Mouse (Mus musculus) adrenal gland, adult 2 months (tissue): Measurements from ENCODE around the gene Satl1. TPM values are rescaled to one million over a fixed set of nuclear protein-coding genes. Genes with fewer than 3 reads are reported as not detected.
"Not testable (repeated sequence)": the region's sequence is repeated elsewhere in the genome, so short reads cannot be mapped to it uniquely, and the experiment has no call there.

Source experiments
- DNase-seq: peaks from one replicate; pipeline ENCODE4 v3.0.0; 2021
- long read RNA-seq: library from polyadenylated mRNA; stranded (forward); transcript quantifications from one replicate; pipeline ENCODE4 v2.0.0, GENCODE M21; 2021
- polyA plus RNA-seq: library from polyadenylated mRNA; depleted of rRNA; stranded (reverse); fragments of >200 nt; gene quantifications from 2 replicates; pipeline ENCODE4 v1.2.3, GENCODE M21; 2012; rRNA removed
- total RNA-seq, 2 experiments: library from RNA; stranded (reverse); gene quantifications; 2 replicates each; pipeline ENCODE4 v1.2.3; 2021

The Satl1 gene
- not detected for total RNA-seq
- polyA plus RNA-seq = not detected in 2 replicates
- long read RNA-seq = 0 reads

DNA sequence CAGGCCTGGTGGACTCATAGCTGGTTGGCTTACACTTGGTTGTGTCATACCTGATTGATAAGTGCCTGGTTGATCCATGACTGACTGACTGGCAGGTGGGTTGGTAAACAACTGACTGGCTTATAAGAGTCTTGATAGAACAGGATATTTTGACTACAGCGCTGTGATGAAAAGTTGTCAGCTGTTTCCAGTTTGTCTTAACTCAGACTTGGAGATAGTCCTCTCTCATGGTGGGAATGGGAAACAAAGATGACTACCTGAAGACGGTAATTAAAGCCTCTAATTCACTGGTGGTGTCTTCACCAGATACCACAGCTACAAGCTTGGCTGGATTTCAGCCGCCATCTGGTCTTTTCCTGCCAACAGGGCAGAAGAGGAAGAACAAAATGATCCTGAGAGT is at the start of gene Satl1:
Gene Satl1, minus strand, starts transcription at position 101 of the 400 bp plus-strand sequence.
- DNase-seq = no peak

DNA sequence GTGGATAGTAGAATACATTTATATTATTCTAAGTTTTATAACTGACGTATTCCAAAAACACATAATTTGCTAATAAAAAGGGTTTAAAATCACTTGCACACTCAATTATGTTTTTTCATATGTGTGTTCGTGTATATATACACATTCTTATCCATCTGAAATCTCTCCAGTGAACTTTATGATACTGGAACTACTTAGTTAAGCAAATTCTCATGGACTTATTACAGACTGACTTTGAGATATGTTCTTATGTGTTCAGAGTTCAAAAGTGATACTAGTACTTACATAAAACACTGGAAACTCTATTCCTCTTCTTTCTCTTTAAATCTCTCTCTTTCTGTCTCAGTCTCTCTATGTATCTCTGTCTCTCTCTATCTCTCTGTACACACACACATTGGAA is 31.5 kb upstream of the Satl1 start:
- DNase-seq = no peak

DNA sequence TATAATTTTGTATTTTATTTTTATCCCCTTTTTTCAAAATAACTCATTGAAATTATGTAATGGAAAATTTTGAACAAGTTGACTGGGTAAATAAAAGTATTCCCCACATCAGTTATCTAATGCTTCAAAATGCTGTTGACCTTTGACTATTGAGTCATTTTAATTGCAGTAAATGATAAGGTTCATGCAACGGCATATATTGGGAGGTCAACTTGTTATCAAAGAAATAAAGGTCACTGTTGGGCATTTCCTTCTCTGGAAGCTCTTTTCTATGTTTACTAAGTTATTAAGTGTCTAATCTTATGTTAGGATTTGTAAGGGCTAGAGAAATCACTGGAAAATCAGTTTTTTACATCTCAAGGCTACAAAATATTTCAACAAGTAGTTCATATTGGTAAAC is 31.0 kb upstream of the Satl1 start:
- DNase-seq = no peak

DNA sequence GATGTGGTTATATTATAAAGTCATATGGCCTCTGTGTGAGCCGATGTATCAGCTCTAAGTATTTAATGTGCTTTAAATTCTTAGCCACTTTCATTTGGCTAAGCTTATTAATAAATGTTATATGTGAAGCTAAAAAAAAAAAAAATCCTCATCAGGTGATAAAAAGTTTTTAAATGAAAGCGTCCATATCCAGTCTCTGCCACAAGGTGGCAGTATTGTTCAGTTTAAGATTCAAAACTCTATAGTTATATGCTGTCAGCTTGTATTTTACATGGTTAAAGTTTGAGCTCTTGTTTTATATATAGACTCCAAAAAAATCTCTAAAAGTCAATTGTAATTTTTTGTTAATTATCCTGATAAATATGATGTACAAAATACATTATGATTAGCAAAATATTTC is 16.4 kb upstream of the Satl1 start:
- DNase-seq = not testable (repeated sequence)

DNA sequence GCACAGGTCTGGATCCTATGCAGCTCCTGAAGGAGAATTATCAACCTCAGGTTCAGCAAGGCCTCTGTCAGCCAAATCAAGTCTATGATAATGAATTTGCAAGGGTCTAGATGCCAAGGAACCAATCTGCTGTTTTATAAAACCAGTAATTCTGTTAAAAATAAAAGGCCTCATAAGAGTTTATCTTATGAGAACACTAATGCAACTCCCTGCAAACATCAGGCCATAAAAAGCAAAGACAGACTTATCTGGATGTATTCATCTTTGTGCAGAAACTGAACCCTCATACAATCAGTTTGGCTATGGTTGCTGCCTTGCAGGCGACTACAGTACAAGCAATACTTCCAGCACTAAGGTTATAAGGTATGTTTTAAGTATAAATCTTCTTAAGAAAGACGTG is 5.7 kb upstream of the Satl1 start:
- no peak for DNase-seq

DNA sequence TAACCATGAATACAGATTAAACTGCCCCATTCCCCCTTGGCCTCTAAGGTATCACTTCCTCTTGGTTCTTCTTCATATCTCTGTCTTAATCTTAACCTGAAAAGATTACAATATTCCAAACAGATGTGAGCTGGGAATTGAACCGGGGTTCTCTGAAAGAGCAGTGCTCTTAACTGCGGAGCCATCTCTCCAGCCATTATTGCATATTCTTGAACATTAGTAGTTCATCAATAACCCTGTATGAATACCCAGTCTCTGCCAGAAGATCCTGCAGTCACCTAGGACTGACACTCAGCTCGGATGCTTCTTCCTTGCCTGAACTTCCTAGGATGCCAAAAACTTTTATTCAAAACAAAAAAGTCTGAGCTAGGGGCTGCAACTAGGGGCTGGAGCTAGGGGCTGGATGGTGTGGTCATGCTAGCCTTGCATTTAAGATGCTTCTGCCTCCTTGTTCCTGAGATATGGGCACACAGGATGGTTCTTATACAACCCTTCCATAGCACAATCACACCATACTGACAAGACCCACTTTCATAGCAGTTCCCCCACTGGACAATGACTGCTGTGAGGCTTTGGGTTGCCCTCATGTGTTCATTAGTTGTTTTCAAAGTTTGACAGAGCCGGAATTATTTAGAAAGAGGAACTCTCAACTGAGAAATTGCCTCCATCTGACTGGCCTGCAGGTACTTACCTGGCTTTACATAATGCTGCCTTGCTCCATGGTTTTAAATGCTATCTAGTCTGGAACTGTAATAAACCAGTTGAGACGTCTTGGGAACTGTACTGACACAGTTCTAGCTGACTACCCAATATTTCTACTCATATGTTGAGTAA is 35.8 kb downstream of the Satl1 start:
- DNase-seq = peak; percentile 19

DNA sequence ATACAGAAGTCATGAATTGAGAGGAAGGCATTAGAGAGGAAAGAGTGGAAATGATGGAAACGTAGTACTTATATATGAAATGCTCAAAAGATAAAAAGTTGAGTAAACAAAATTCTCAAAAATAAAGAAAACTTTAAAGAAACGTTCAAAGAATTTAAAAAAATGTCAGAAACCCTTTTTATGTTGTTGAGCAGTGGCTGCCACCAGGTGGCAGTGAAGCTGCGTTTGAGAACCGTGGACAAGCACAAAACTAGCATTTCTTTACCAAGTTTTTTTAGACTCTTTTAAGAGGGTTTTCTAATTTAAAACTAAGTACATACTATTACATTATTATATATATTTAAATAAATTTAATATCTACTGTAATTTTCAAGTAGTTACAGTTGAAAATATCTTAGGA is 38.2 kb downstream of the Satl1 start:
- DNase-seq = no peak

DNA sequence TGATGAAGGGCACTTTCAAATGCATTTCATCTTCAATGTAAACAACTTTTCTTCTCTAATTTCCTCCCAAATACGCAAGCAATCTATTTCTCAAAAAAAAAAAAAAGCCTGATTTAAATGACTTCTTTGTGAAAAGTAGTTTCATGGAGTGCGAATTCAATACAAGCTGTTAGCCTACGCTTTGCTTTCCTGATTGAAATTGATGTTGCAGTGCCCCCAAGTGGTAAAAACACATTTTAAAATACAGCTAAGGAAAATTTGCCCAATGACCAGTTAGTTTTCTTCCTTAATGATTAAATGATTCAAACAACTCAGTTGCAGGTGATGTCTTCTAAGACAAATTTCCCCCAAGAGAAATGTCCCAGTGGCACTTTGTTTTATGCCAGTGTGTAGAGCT is 58.2 kb downstream of the Satl1 start:
- DNase-seq = no peak

DNA sequence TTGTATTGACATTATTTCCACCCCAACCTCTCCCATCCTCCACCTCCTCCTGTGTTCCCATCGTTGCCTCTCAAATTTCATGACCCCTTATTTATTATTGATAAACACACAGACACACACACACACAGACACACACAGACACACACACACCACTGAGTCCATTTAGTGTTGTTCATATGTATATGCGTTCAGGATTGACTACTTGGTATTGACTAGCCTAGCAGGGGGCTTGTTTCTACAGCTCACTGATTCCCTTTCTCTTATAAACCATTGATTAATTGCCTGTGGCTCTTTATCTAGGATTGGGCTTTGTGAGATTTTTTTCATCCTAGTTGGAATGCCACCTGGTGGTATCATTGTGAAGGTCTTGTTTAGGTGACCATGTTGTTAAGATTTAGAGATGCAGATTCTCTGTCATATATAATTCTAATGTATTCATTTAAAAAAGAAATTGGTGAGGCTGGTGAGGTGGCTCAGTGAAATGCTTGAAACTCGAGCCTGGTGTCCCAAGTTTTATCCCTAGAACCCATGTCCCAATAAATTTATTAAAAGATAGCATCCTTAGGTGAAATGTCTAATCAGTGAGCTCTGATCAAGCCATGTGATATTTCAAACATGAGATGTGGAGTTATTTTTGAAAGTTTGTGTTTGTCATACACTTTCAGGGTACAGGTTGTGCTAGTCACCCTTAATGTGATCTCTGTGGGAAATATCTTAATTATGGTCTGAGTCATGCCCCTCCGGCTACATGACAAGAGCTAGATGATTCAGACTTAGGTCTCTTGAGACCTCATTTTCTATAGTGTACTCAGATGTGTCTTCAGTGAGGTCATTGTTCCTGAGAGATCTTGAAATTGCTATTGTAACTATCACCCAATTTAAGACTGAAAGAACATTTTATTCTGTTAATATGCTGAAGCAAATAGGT is 58.8 kb downstream of the Satl1 start:
- no peak for DNase-seq

DNA sequence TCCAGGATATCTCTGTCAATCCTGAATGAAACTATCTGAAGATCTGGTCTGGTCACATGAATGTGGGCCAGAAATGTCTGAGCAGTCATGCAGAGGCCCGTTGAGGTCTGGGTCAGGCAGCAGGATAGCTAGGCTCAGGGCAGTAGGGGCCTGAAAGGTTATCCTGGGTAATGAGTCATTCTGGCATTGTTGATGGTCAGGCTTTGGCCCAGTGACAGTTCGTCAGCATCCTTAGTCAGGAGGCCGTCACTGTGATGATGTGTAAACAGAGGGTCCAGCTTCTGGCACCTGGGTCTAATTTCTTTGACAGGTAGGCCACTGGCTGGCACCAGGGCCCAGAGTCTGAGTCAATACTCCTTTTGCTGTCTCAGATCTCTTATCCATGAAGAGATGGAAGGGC is 67.1 kb downstream of the Satl1 start:
- peak; percentile 63 for DNase-seq

Other genes with a start within 250 kb of the Satl1 start
- gene 4933403O08Rik, start 167.7 kb downstream of the Satl1 start, total RNA-seq = 1 to 10 TPM; 1.9 to 2.0 TPM
- gene 4933403O08Rik, start 167.7 kb downstream of the Satl1 start, polyA plus RNA-seq = not detected in 2 replicates
- 10 to 100 TPM; 46.1 to 46.4 TPM for gene Apool, start 95.4 kb downstream of the Satl1 start, total RNA-seq
- gene Apool, start 95.4 kb downstream of the Satl1 start, polyA plus RNA-seq = 0.76 and 1.2 TPM in 2 replicates
- gene 2010106E10Rik, start 88.5 kb upstream of the Satl1 start, total RNA-seq = not detected
- not detected in 2 replicates for gene 2010106E10Rik, start 88.5 kb upstream of the Satl1 start, polyA plus RNA-seq
- gene Zfp711, start 193.7 kb upstream of the Satl1 start, total RNA-seq = under 1 TPM; 0.17 TPM
- 0.04 TPM in 2 replicates for gene Zfp711, start 193.7 kb upstream of the Satl1 start, polyA plus RNA-seq